Mouse (Mus musculus): ENCODE measurements at regions not wholly inside any gene's neighbourhood (a gene's known extent, or its start where the extent isn't known, plus 50 kb on each side); places are given as distances from the start of the nearest gene placed in this dataset.
"Not testable (repeated sequence)": the region's sequence is repeated elsewhere in the genome, so short reads cannot be mapped to it uniquely, and the experiment has no call there.

DNA sequence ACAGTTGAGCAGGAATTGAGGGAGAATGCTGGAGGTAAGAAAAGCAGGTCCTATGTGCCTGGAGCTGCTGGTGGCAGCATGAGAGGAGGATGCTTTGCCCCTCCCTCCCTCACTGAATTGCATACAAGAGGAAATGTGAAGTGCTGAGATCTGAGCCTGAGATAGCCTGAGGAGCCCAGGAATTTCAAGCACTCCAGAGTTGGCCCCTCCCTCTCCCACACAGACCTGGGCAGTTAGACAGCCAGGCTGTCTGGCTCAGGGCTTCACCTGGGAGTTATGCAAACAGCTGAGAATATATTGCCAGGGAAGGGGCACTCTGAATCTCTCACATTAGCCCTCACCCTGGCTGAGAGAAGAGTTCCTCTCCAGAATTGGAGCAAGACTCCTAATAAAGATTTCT lies 937.8 kb upstream of the Zfp386 start:
- POLR2A ChIA-PET = no interaction called here
- CTCF ChIA-PET = no interaction called here

GRCm38 (mm10) chr12:115119134-115119826 lies 928.2 kb upstream of the Zfp386 start:
- CTCF ChIA-PET, POLR2A ChIA-PET: not testable (repeated sequence)

DNA sequence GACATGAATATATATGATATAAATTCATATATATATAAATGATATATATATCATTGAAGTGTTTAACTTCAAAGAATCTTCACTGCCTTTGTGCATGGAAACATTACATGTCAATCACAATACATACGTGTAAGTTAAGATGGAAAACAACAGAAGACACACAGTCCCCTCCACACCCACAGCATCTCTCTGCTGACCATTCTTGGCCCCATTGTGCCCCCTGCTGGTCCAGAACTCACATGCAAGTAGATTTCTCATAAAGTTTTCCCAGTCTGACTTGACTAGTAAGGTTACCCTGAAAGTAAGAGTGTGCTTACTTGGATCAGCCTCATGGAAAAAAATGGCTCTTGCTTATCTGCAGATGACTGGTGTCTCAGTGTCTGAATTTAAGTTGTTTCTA lies 926.3 kb upstream of the Zfp386 start:
- ChIA-PET CTCF (no interaction called here), POLR2A (no interaction called here)

DNA sequence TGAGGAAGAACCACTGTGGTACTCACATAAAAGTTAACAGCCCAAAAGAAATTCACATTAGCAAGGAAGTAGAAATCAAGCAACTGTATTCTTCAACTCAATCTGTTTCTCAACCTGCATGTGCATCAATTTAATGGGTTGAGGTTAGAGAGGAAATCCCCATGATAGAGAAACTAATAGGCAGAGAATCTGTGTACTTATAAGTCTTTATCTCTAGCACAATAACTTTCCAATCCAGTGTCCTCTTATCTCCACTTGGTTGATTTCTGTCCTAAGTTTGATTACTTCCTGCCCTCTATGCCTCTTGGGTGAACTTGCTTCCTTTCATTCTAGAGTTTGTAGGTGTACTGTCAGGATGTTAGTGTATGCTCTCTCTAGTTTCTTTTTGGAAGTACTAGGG lies 925.6 kb upstream of the Zfp386 start:
- POLR2A ChIA-PET = no interaction called here
- CTCF ChIA-PET = no interaction called here

DNA sequence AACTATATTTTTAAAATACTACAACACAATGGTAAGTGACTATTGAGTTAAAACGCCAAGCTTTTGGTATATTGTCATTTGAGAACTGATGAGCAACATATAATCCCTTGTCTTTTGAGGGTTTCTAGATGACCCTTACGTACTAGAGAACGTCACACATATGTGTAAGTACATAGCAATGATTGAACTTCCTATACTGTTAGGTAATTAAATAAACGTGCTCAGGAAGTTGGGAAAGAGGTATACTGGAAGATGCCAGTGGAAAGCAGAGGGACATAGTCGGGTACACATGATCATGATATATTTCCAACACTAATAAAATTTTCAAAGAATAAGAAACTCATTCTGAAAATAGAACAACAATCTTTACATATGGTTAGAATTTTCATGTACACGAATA lies 914.6 kb upstream of the Zfp386 start:
- POLR2A ChIA-PET, CTCF ChIA-PET: not testable (repeated sequence)

GRCm38 (mm10) chr12:115145407-115145806 lies 902.1 kb upstream of the Zfp386 start:
- POLR2A ChIA-PET = not testable (repeated sequence)

DNA sequence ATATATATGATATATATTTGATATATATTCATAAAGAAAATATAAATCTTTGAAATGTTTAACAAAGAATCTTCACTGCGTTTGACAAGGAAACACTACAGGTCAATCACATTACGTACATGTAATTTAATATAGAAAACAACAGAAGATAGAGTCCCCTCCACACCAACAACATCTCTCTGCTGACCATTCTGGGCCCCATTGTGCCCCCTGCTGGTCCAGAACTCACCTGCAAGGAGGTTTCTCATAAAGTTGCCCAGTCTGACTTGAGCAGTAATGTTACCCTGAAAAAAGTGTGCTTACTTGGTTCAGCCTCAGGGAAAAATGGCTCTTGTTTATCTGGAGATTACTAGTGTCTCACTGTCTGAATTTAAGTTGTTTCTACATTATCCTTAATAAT lies 901.1 kb upstream of the Zfp386 start:
- CTCF ChIA-PET, POLR2A ChIA-PET: not testable (repeated sequence)

More at GRCm38 (mm10) chr12:115145407-115145806, 902.1 kb upstream of the Zfp386 start:
- CTCF ChIA-PET = not testable (repeated sequence)

GRCm38 (mm10) chr12:115151967-115152366 lies 895.6 kb upstream of the Zfp386 start:
- CTCF ChIA-PET, POLR2A ChIA-PET: not testable (repeated sequence)

GRCm38 (mm10) chr12:115158231-115158630 lies 889.3 kb upstream of the Zfp386 start:
- CTCF ChIA-PET = interaction anchor here in 1 of 4 experiments (0.6 kb wide), 1 partner anchor 60 kb away, joined by 3 read pairs; no protein-coding TSS in a partner anchor
- POLR2A ChIA-PET = not testable (repeated sequence)

- CTCF ChIA-PET = interaction anchor here in 1 of 4 experiments (0.6 kb wide), 1 partner anchor 60 kb away, joined by 3 read pairs; no protein-coding TSS in a partner anchor
- POLR2A ChIA-PET = not testable (repeated sequence)
Measured at GRCm38 (mm10) chr12:115158717-115159232, 888.7 kb upstream of the Zfp386 start.

DNA sequence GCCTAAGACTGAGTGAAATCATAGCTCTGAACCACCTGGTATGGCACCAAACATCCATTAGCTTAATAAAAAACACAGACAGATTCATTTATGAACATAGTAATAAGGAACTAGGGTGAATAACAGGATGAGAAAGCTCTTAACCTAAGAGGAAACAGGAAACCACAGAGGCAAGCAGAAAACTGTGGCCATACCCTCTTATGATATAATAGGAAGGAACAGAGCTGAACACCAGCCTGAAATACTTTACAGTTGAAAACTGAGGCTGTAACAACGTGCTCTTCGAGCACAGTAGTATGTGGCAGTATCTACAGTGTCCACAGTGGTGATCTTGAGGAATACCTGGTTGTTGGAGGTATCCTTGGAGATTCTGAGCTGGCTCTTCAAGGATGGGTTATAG lies 882.0 kb upstream of the Zfp386 start:
- CTCF ChIA-PET, POLR2A ChIA-PET: not testable (repeated sequence)

DNA sequence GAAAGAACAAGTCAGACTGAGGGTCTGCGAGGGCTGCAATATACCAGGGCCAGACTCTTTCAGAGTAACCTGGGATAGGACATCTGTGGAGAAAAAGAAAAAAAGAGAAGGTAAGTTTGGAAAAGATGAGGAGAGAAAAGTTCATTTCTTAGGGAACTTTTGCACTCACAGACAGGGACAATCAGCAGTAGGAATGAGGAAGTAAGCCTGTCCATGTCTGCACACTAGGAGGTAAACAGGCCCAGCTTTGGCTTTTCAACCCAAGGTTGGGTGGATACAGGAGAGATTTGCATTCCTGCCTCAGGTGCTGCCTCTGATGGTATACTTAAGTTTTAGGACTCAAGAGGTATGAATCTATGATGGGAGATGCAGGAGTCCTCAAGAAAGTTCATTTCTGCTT lies 881.5 kb upstream of the Zfp386 start:
- POLR2A ChIA-PET, CTCF ChIA-PET: not testable (repeated sequence)

- CTCF ChIA-PET = no interaction called here
- POLR2A ChIA-PET = no interaction called here
Measured at GRCm38 (mm10) chr12:115193482-115194103, 853.9 kb upstream of the Zfp386 start.

DNA sequence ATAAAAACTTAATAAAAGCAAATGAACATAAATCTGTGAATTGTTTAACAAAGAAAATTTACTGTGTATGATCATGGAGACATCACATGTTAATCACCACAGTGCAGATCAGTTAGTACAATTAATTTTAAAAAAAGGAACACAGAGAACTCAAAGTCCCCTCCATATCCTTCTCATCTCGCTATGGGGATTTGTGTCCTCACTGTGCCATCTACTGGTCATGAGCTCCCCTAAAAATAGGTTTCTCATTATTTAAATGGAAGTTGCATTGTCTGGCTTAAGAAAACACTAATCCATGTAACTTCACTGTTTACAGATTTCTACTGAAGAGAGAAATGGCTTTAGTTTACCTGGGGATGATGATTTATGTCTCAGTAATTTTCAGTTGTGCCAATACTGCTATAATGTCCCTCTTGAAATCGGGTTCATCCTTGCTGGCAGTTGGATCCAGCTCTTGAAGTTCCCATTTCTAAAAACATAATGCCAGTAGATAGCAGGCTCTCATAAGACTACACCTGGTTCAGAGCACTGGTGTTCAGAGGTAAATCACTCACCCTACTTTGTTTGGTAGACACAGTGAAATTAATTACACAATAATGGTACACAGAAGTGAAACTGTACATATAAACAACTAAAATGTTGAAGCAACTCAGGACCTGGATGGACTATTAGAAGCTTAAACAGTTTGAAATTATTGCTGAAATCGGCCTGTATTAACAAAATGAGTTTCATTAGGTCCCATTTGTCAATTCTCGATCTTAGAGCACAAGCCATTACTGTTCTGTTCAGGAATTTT lies 850.0 kb upstream of the Zfp386 start:
- POLR2A ChIA-PET = no interaction called here

GRCm38 (mm10) chr12:115207833-115208448 lies 839.6 kb upstream of the Zfp386 start:
- POLR2A ChIA-PET, CTCF ChIA-PET: not testable (repeated sequence)

More for the DNA sequence above, 850.0 kb upstream of the Zfp386 start:
- CTCF ChIA-PET = interaction anchor here in 1 of 4 experiments (0.8 kb wide), 1 partner anchor 597 kb away, joined by 4 read pairs; no protein-coding TSS in a partner anchor

- ChIA-PET POLR2A (no interaction called here), CTCF (no interaction called here)
Measured at GRCm38 (mm10) chr12:115222671-115223070, 824.9 kb upstream of the Zfp386 start.

GRCm38 (mm10) chr12:115229965-115230364 lies 817.6 kb upstream of the Zfp386 start:
- ChIA-PET POLR2A (no interaction called here), CTCF (interaction anchor here in 1 of 4 experiments (0.6 kb wide), 1 partner anchor 793 kb away, joined by 3 read pairs; no protein-coding TSS in a partner anchor)

DNA sequence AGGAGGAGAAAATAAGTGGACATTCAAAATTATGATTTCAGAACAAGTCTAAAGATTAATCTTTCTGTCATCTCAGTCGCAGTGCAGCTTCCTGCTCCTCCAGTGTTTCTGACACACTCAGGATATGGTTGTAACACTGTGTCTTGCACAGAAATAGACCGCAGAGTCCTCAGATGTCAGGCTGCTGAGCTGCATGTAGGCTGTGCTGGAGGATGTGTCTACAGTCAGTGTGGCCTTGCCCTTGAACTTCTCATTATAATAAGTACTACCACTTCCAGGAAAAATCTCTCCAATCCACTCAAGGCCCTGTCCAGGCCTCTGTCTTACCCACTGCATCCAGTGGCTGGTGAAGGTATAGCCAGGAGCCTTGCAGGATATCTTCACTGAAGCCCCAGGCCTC lies 804.9 kb upstream of the Zfp386 start:
- POLR2A ChIA-PET, CTCF ChIA-PET: not testable (repeated sequence)

DNA sequence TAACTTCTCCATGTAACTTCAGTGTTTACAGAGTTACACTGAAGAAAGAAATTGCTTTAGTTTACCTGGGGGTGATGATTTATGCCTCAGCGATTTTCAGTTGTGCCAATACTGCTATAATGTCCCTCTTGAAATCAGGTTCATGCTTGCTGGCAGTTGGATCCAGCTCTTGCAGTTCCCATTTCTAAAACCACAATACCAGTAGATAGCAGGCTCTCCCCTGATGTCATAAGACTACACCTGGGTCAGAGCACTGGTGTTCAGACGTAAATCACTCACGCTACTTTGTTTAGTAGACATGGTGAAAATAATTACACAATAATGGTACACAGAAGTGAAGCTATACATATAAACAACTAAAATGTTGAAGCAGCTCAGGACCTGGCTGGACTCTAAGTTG lies 800.2 kb upstream of the Zfp386 start:
- CTCF ChIA-PET, POLR2A ChIA-PET: not testable (repeated sequence)

DNA sequence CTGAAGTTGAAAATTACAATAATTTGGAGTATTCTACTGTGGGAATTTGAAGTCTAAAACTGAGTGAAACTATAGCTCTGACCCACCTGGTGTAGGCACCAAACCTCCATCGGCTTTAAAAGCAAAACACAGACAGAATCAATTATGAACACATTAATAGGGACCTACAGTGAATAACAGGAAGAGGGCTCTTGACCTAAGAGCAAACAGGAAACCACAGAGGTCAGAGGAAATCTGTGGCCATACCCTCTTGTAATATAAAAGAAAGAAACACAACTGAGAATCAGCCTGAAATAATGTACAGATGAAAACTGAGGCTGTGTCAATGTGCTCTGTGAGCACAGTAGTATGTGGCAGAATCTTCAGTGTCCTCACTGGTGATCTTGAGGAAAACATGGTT lies 789.7 kb upstream of the Zfp386 start:
- CTCF ChIA-PET = no interaction called here
- POLR2A ChIA-PET = no interaction called here
